Mouse (Mus musculus): Measurements from ENCODE around the gene Msgn1. TPM values are rescaled to one million over a fixed set of nuclear protein-coding genes. Genes with fewer than 3 reads are reported as not detected.

The Msgn1 gene
- total RNA-seq, 2 experiments from 2014 or later: not detected

GRCm38 (mm10) chr12:11203694-11204665, 4.8 kb downstream of the Msgn1 start:
- peak in 1 of 2 experiments; percentile 59 for DNase-seq (ENCODE audit: extremely low spot score in 1 of 2, low spot score in 2 of 2)
- intact Hi-C loops (cut with DNase I): no loop called here

GRCm38 (mm10) chr12:11202476-11202875, 6.3 kb downstream of the Msgn1 start:
- no peak for DNase-seq (ENCODE audit: extremely low spot score in 1 of 2, low spot score in 2 of 2)
- intact Hi-C loops (cut with DNase I): no loop called here

GRCm38 (mm10) chr12:11200711-11201110, 8.1 kb downstream of the Msgn1 start:
- no peak for DNase-seq (ENCODE audit: extremely low spot score in 1 of 2, low spot score in 2 of 2)
- intact Hi-C loops (cut with DNase I): no loop called here

- DNase-seq (ENCODE audit: extremely low spot score in 1 of 2, low spot score in 2 of 2): no peak
- intact Hi-C loops (cut with DNase I): no loop called here
Observed at GRCm38 (mm10) chr12:11198551-11198950, 10.2 kb downstream of the Msgn1 start.

- intact Hi-C loops (cut with DNase I): no loop called here
- no peak for DNase-seq (ENCODE audit: extremely low spot score in 1 of 2, low spot score in 2 of 2)
Observed at GRCm38 (mm10) chr12:11198026-11198425, 10.7 kb downstream of the Msgn1 start.

- DNase-seq (ENCODE audit: extremely low spot score in 1 of 2, low spot score in 2 of 2): no peak
- intact Hi-C loops (cut with DNase I): no loop called here
Observed at GRCm38 (mm10) chr12:11196830-11197229, 11.9 kb downstream of the Msgn1 start.

- intact Hi-C loops (cut with DNase I): no loop called here
- DNase-seq (ENCODE audit: extremely low spot score in 1 of 2, low spot score in 2 of 2): peak in 1 of 2 experiments; percentile 63
Observed at GRCm38 (mm10) chr12:11196142-11196597, 12.6 kb downstream of the Msgn1 start.

- intact Hi-C loops (cut with DNase I): no loop called here
Observed at GRCm38 (mm10) chr12:11195031-11195430, 13.7 kb downstream of the Msgn1 start.

GRCm38 (mm10) chr12:11178486-11179154, 30.2 kb downstream of the Msgn1 start:
- DNase-seq (ENCODE audit: extremely low spot score in 1 of 2, low spot score in 2 of 2): peak; percentile 84 to 90
- intact Hi-C loops (cut with DNase I): loop anchor here (1.0 to 10.0 kb wide), 3 partner anchors 314 to 580 kb away; no protein-coding TSS in a partner anchor

More at GRCm38 (mm10) chr12:11195031-11195430, 13.7 kb downstream of the Msgn1 start:
- DNase-seq (ENCODE audit: extremely low spot score in 1 of 2, low spot score in 2 of 2): no peak

- no peak for DNase-seq (ENCODE audit: extremely low spot score in 1 of 2, low spot score in 2 of 2)
- intact Hi-C loops (cut with DNase I): loop anchor here (1.0 to 10.0 kb wide), 3 partner anchors 313 to 579 kb away; no protein-coding TSS in a partner anchor
Observed at GRCm38 (mm10) chr12:11177408-11178394, 31.1 kb downstream of the Msgn1 start.

GRCm38 (mm10) chr12:11158670-11159069, 50.1 kb downstream of the Msgn1 start:
- no peak for DNase-seq (ENCODE audit: extremely low spot score in 1 of 2, low spot score in 2 of 2)
- intact Hi-C loops (cut with DNase I): no loop called here

Other genes starting within 250 kb of the Msgn1 start
- gene Kcns3, start 57.9 kb downstream of the Msgn1 start, total RNA-seq (2021): 1 to 10 TPM; 4.5 to 5.3 TPM
- gene Gen1, start 56.8 kb upstream of the Msgn1 start, total RNA-seq (2021): 1 to 10 TPM; 2.4 to 4.3 TPM
- 10 to 100 TPM; 36.9 to 37.2 TPM for gene Smc6, start 56.9 kb upstream of the Msgn1 start, total RNA-seq (2021)
- gene Vsnl1, start 227.6 kb upstream of the Msgn1 start, total RNA-seq (2021): 100 to 1,000 TPM; 511 to 517 TPM
- gene Rad51ap2, start 247.1 kb upstream of the Msgn1 start, total RNA-seq (2021): 1 to 10 TPM; 2.5 to 3.3 TPM